Mouse (Mus musculus) forebrain, embryonic 11.5 days (tissue): ENCODE measurements around the gene Zcchc24. TPM values are rescaled to one million over a fixed set of nuclear protein-coding genes. Genes with fewer than 3 reads are reported as not detected.
A peak's percentile ranks its signal among the peaks of the same experiment; 100 is the strongest.

Experiments
- ATAC-seq: fragments of 200-750 bp; cut with Nextera tagmentation; replicated peaks from 2 replicates; pipeline ENCODE4 v1.8.0; 2017; ENCODE audit warnings: moderate TSS enrichment; ENCODE audit not compliant: low FRiP score
- DNase-seq: peaks from one replicate; pipeline ENCODE4 v3.0.0-alpha.2; 2017; ENCODE audit warnings: low spot score
- H3K27ac ChIP-seq: fragments of 300-500 bp; sonication (generic); 2 replicates; pipeline ENCODE4 v1.5.1; 2014; ENCODE audit warnings: low read depth, low read length
- H3K27me3 ChIP-seq: fragments of 300-500 bp; sonication (generic); 2 replicates; pipeline ENCODE4 v1.6.1; 2014; ENCODE audit warnings: mild to moderate bottlenecking, low read length, mixed read lengths; ENCODE audit not compliant: control insufficient read depth, insufficient read depth
- H3K36me3 ChIP-seq: fragments of 300-500 bp; sonication (generic); 2 replicates; pipeline ENCODE4 v1.6.1; 2014; ENCODE audit warnings: mild to moderate bottlenecking, low read length, moderate library complexity, mixed read lengths; ENCODE audit not compliant: control insufficient read depth, insufficient read depth
- H3K4me1 ChIP-seq: fragments of 300-500 bp; sonication (generic); replicated peaks from 2 replicates; pipeline ENCODE4 v1.6.1; 2014; ENCODE audit warnings: low read length, mixed read lengths; ENCODE audit not compliant: control insufficient read depth, insufficient read depth
- H3K4me2 ChIP-seq: fragments of 300-500 bp; sonication (generic); 2 replicates; pipeline ENCODE4 v1.6.1; 2014; ENCODE audit warnings: low read depth, mild to moderate bottlenecking, low read length, moderate library complexity, mixed read lengths; ENCODE audit not compliant: severe bottlenecking
- H3K4me3 ChIP-seq: fragments of 300-500 bp; sonication (generic); 2 replicates; pipeline ENCODE4 v1.5.1; 2014; ENCODE audit warnings: low read depth, low read length
- H3K9ac ChIP-seq: fragments of 300-500 bp; sonication (generic); 2 replicates; pipeline ENCODE4 v1.6.1; 2014; ENCODE audit warnings: low read length
- H3K9me3 ChIP-seq: fragments of 300-500 bp; sonication (generic); 2 replicates; pipeline ENCODE4 v1.6.1; 2016; ENCODE audit warnings: low read length, mixed read lengths; ENCODE audit not compliant: control insufficient read depth
- WGBS: fragments of 180-500 bp; shearing (Covaris S2); extraction: QIAGEN DNeasy Blood & Tissue Kit; methylation state at CpG from one replicate; pipeline ENCODE4 v1.1.7; 2014; 5-methylcytosine and 5-hydroxymethylcytosine counted together
- polyA plus RNA-seq: library from polyadenylated mRNA; unstranded; fragments of >200 nt; fragmentation: Nextera tagmentation; extraction: Ambion mirVana; gene quantifications from 2 replicates; pipeline ENCODE4 v1.2.1, GENCODE M21; 2014

Zcchc24 gene
- polyA plus RNA-seq, 1 experiment from 2014 or later: 15.2 TPM

DNA sequence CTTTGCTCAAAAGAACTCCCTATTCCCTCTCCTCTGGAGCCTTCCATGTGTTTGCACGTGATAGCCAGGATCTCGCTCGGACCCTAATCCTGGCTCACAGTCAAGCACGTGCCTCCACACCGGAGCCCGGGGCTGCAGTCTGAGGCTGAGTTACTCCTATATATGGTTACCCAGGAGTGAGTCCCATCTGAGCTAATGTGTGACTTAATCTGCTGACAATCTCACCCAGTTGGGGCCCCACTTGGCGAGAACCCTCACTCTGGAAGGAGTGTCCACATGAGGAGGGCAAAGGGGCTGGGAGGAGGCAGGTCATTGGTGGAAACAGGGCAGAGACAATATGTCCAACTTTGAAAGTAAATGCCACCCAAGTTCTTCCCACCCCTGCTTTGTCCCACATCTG is 57.7 kb downstream of the Zcchc24 start:
- no peak for DNase-seq
- 72% methylated on average over 7 of the region's 7 CpGs for WGBS
- Histone ChIP-seq H3K4me2 (no peak overlapping the region), H3K36me3 (no peaks in the 10 kb centered on the region), H3K9ac (no peak overlapping the region), H3K27me3 (no peaks in the 10 kb centered on the region), H3K4me3 (no peak overlapping the region), H3K27ac (no peak overlapping the region), H3K9me3 (no peaks in the 10 kb centered on the region), H3K4me1 (0 out of 2 replicates have a peak, but pooled peaks cover 2% of the 10 kb centered on the region)
- ATAC-seq: no peak

DNA sequence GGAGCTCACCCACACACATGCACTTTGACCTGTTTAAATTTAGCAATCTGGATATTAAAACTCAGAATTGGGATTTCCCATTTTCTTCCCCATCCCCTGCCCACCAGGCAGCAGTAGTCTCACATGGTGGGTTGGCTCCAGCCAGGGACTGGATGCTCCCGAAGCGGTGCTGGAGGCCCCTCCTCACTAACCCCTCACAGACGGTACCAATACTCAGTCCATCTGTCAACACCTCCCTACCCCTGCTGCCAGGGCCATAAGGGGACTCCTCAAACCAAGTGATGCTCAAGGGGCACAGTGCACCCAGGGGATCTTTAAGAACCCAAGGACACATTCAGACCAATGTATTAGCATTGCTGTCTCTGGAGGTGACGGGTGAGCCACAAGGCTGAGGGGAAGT is 58.2 kb downstream of the Zcchc24 start:
- Histone ChIP-seq H3K4me1 (0 out of 2 replicates have a peak, but pooled peaks cover 2% of the 10 kb centered on the region), H3K27ac (no peak overlapping the region), H3K27me3 (no peaks in the 10 kb centered on the region), H3K9ac (no peak overlapping the region), H3K4me2 (no peak overlapping the region), H3K9me3 (no peaks in the 10 kb centered on the region), H3K36me3 (no peaks in the 10 kb centered on the region), H3K4me3 (no peak overlapping the region)
- ATAC-seq (no peak), DNase-seq (no peak)
- WGBS: 88% methylated on average over 4 of the region's 4 CpGs

DNA sequence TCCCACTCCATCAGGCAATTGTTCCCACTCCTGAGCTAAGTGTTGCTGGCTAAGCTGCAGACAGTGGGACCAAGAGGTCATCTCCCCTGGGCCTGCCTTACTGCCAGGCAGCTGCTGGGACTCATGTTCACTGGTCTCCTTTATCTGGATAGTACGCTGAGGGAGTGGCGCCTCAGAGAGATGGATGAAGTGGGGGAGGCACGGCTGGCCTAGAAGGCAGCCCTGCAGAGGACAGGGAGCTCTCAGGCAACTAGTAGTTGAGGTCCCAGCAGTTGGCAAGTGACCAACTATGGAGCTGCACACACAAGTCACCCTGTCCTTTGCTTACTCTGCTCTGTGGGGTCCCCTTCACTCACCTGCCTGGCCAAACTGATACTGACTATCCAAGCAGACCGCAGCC is 58.8 kb downstream of the Zcchc24 start:
- no peak overlapping the region for H3K4me2 ChIP-seq

DNA sequence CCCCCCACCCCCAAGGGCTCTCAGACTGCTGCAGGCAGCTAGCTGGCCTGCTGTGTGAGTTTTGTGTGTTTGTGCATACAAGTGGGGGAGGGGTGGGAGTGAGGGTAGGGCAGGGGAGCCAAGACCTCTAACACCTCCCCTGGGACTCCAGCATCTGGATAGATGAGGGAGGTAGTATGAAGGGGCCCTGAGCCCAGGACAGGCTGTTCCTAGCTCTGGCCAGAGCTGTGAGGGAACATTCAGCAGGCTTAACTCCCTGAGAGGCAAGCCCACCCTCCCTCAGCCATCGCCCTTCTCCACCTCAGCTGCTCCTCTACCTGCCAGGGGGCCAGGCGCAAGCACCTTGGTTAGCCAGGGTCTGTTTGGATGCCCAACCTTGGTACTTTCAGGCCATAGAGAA is 59.9 kb downstream of the Zcchc24 start:
- Histone ChIP-seq H3K27me3 (no peaks in the 10 kb centered on the region), H3K4me3 (no peak overlapping the region), H3K9me3 (no peaks in the 10 kb centered on the region), H3K36me3 (no peaks in the 10 kb centered on the region), H3K9ac (no peak overlapping the region), H3K4me2 (no peak overlapping the region), H3K4me1 (0 out of 2 replicates have a peak, but pooled peaks cover 2% of the 10 kb centered on the region), H3K27ac (no peak overlapping the region)
- ATAC-seq (no peak), DNase-seq (no peak)
- 90% methylated on average over 2 of the region's 2 CpGs for WGBS

More for the DNA sequence above, 58.8 kb downstream of the Zcchc24 start:
- H3K4me1 ChIP-seq: 0 out of 2 replicates have a peak, but pooled peaks cover 2% of the 10 kb centered on the region
- no peak overlapping the region for H3K4me3 ChIP-seq
- DNase-seq (no peak), ATAC-seq (no peak)
- no peak overlapping the region for H3K27ac ChIP-seq
- H3K9ac ChIP-seq: no peak overlapping the region
- H3K36me3 ChIP-seq: no peaks in the 10 kb centered on the region
- no peaks in the 10 kb centered on the region for H3K27me3 ChIP-seq
- 84% methylated on average over 4 of the region's 4 CpGs for WGBS
- no peaks in the 10 kb centered on the region for H3K9me3 ChIP-seq

GRCm38 (mm10) chr14:25708451-25708850 is 60.4 kb downstream of the Zcchc24 start:
- no peak for DNase-seq
- WGBS: 79% methylated on average over 4 of the region's 4 CpGs
- no peak for ATAC-seq

DNA sequence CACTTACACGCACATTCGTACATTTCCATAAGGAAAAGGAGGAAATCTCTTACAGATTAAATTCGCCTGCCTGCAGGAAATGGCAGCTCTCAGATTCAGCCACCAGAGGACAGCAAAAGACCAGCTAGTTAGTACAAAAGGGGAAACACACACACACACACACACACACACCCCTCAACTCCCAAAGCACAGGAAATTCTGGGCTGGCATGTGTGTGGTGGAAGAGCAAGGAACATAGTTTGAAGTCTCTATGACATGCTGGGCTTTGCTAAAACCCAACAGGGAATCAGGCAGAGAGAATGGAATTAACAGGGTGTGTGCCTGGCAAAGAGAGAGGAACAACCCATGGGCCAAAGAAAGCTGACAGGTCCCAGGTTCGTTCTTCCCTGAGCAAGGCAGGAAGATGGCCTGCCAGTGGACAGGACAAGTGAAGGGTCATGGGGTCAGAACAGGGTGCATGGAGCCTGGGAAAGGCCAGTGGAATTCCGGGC is 61.1 kb downstream of the Zcchc24 start:
- H3K36me3 ChIP-seq: no peaks in the 10 kb centered on the region
- no peak overlapping the region for H3K4me2 ChIP-seq
- no peak overlapping the region for H3K9ac ChIP-seq
- WGBS: 71% methylated on average over 5 of the region's 5 CpGs
- ATAC-seq (no peak), DNase-seq (no peak)
- H3K27ac ChIP-seq: no peak overlapping the region
- no peak overlapping the region for H3K4me3 ChIP-seq
- 0 out of 2 replicates have a peak, but pooled peaks cover 2% of the 10 kb centered on the region for H3K4me1 ChIP-seq
- no peaks in the 10 kb centered on the region for H3K27me3 ChIP-seq
- no peaks in the 10 kb centered on the region for H3K9me3 ChIP-seq

More at GRCm38 (mm10) chr14:25708451-25708850, 60.4 kb downstream of the Zcchc24 start:
- no peak overlapping the region for H3K4me3 ChIP-seq
- no peaks in the 10 kb centered on the region for H3K27me3 ChIP-seq
- no peak overlapping the region for H3K9ac ChIP-seq
- no peak overlapping the region for H3K27ac ChIP-seq
- no peaks in the 10 kb centered on the region for H3K36me3 ChIP-seq
- no peaks in the 10 kb centered on the region for H3K9me3 ChIP-seq
- 0 out of 2 replicates have a peak, but pooled peaks cover 2% of the 10 kb centered on the region for H3K4me1 ChIP-seq
- H3K4me2 ChIP-seq: no peak overlapping the region

DNA sequence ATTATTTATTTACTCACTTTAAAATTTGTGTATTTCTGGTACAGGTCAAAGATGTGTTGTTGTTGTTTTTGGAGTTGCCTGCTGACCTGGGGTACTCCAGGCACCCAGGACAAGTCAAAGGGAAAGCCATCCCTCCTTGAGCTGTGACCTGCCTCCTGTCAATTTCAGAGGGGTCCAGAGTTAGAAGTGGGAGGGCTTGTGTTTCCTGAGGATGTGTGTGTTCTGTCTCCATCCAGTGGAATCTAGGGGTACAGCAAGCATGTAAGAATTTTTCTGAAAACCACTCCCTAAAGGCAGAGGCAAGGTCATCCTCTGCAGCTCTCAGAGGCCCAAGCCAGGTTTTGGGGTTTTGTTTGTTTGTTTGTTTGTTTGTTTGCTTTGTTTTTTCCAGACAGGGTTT is 66.9 kb downstream of the Zcchc24 start:
- no peaks in the 10 kb centered on the region for H3K9me3 ChIP-seq
- H3K27me3 ChIP-seq: no peaks in the 10 kb centered on the region
- no peak overlapping the region for H3K9ac ChIP-seq
- DNase-seq (no peak), ATAC-seq (no peak)
- H3K4me1 ChIP-seq: no peaks in the 10 kb centered on the region
- H3K27ac ChIP-seq: no peak overlapping the region
- no peaks in the 10 kb centered on the region; the same call in 1 of the 2 replicates for H3K36me3 ChIP-seq
- H3K4me2 ChIP-seq: no peak overlapping the region
- H3K4me3 ChIP-seq: no peak overlapping the region

- 78% methylated on average over 2 of the region's 2 CpGs for WGBS
- Histone ChIP-seq H3K9me3 (no peaks in the 10 kb centered on the region), H3K4me2 (no peak overlapping the region), H3K4me1 (peaks cover 5% of the 10 kb centered on the region), H3K36me3 (no peaks in the 10 kb centered on the region; the same call in 1 of the 2 replicates), H3K4me3 (no peak overlapping the region), H3K27me3 (no peaks in the 10 kb centered on the region), H3K9ac (no peak overlapping the region), H3K27ac (no peak overlapping the region)
- ATAC-seq (no peak), DNase-seq (no peak)
Measured at GRCm38 (mm10) chr14:25696356-25696755, 72.5 kb downstream of the Zcchc24 start.

DNA sequence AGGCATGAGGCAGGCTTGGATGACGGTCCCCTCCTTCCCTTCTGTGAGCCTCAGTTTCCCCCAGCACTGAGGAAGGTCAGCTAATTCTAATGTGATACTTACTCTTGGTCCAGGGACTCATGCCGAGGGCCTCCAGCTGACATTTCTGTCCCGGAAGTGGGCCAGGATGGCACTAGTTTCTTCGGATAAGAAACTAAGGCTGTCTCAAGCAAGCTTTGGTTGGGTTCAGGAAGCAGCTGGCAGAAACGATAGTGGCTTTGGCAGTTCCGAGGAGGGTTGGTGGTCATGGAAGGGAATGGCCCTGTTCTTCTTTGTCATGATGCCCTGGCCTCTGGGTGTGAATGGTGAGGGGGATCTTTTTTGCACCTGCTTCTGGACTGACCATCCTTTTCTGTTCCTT is 73.8 kb downstream of the Zcchc24 start:
- 75% methylated on average over 6 of the region's 6 CpGs for WGBS
- Histone ChIP-seq H3K4me3 (peak overlapping the region; percentile 88), H3K4me2 (peak overlapping the region; percentile 97), H3K4me1 (peaks cover 5% of the 10 kb centered on the region), H3K36me3 (no peaks in the 10 kb centered on the region; the same call in 1 of the 2 replicates), H3K27ac (no peak overlapping the region), H3K9me3 (no peaks in the 10 kb centered on the region), H3K27me3 (no peaks in the 10 kb centered on the region), H3K9ac (peak overlapping the region; percentile 79)
- ATAC-seq: no peak
- DNase-seq: no peak
